Mouse (Mus musculus): Measurements from ENCODE around the gene Efcab3. TPM values are rescaled to one million over a fixed set of nuclear protein-coding genes. Genes with fewer than 3 reads are reported as not detected.
A peak's percentile ranks its signal among the peaks of the same experiment; 100 is the strongest.
"Not testable (repeated sequence)": the region's sequence is repeated elsewhere in the genome, so short reads cannot be mapped to it uniquely, and the experiment has no call there.

The Efcab3 gene
- 0.29 and 0.44 TPM in 2 replicates for polyA plus RNA-seq (2015; fragmentation: Nextera tagmentation; extraction: Ambion mirVana)

GRCm38 (mm10) chr11:105063292-105063691, at the start of gene Efcab3:
Efcab3 (plus strand) TSS chr11:105063592.
- no peaks in the 10 kb centered on the region for H3K4me1 ChIP-seq
- H3K27ac ChIP-seq, result no peak within 1 kb of the TSS
- no peaks in the 10 kb centered on the region for H3K9me3 ChIP-seq (replicated peaks)
- no peaks in the 10 kb centered on the region for H3K36me3 ChIP-seq
- no peak within 1 kb of the TSS for H3K9ac ChIP-seq
- no peak within 1 kb of the TSS for H3K4me3 ChIP-seq (replicated peaks)
- WGBS, result 92% methylated on average over 5 of the region's 5 CpGs
- no peak for ATAC-seq (replicated peaks; ENCODE audit: low FRiP score)
- no peak within 1 kb of the TSS for H3K4me2 ChIP-seq
- H3K27me3 ChIP-seq, result no peaks in the 10 kb centered on the region

- Histone ChIP-seq H3K9ac (no peak overlapping the region), H3K9me3 (replicated peaks) (no peaks in the 10 kb centered on the region), H3K27me3 (no peaks in the 10 kb centered on the region), H3K36me3 (no peaks in the 10 kb centered on the region), H3K27ac (no peak overlapping the region), H3K4me3 (replicated peaks) (no peak overlapping the region), H3K4me1 (no peaks in the 10 kb centered on the region), H3K4me2 (no peak overlapping the region)
- 73% methylated on average over 7 of the region's 7 CpGs for WGBS
- ATAC-seq (replicated peaks; ENCODE audit: low FRiP score), result no peak
These were observed 42.3 kb upstream of the Efcab3 start for GRCm38 (mm10) chr11:105021071-105021470.

- ATAC-seq (replicated peaks; ENCODE audit: low FRiP score), result peak; percentile 49; the same call in 1 of the 2 replicates
- Histone ChIP-seq H3K4me2 (no peak overlapping the region), H3K36me3 (no peaks in the 10 kb centered on the region), H3K27me3 (no peaks in the 10 kb centered on the region), H3K4me3 (replicated peaks) (no peak overlapping the region), H3K9me3 (replicated peaks) (no peaks in the 10 kb centered on the region), H3K27ac (no peak overlapping the region), H3K4me1 (no peaks in the 10 kb centered on the region), H3K9ac (no peak overlapping the region)
- 36% methylated on average over 6 of the region's 6 CpGs for WGBS
These were observed 34.5 kb upstream of the Efcab3 start for GRCm38 (mm10) chr11:105028744-105029348.

- no peaks in the 10 kb centered on the region for H3K36me3 ChIP-seq
- no peaks in the 10 kb centered on the region for H3K27me3 ChIP-seq
- H3K4me2 ChIP-seq, result no peak overlapping the region
- H3K27ac ChIP-seq, result no peak overlapping the region
- no peak overlapping the region for H3K4me3 ChIP-seq (replicated peaks)
- no peaks in the 10 kb centered on the region for H3K9me3 ChIP-seq (replicated peaks)
- 81% methylated on average over 8 of the region's 8 CpGs for WGBS
- H3K9ac ChIP-seq, result no peak overlapping the region
- ATAC-seq (replicated peaks; ENCODE audit: low FRiP score), result no peak
- H3K4me1 ChIP-seq, result no peaks in the 10 kb centered on the region
These were observed 33.9 kb upstream of the Efcab3 start for GRCm38 (mm10) chr11:105029525-105029924.

GRCm38 (mm10) chr11:105030229-105030628, 33.2 kb upstream of the Efcab3 start:
- Histone ChIP-seq H3K27ac (no peak overlapping the region), H3K4me1 (no peaks in the 10 kb centered on the region), H3K9me3 (replicated peaks) (no peaks in the 10 kb centered on the region), H3K9ac (no peak overlapping the region), H3K4me2 (no peak overlapping the region), H3K27me3 (no peaks in the 10 kb centered on the region), H3K4me3 (replicated peaks) (no peak overlapping the region), H3K36me3 (no peaks in the 10 kb centered on the region)
- WGBS, result 83% methylated on average over 6 of the region's 6 CpGs
- no peak for ATAC-seq (replicated peaks; ENCODE audit: low FRiP score)

GRCm38 (mm10) chr11:105031103-105031502, 32.3 kb upstream of the Efcab3 start:
- no peak overlapping the region for H3K9ac ChIP-seq
- no peaks in the 10 kb centered on the region for H3K36me3 ChIP-seq
- 76% methylated on average over 2 of the region's 2 CpGs for WGBS
- no peak overlapping the region for H3K4me2 ChIP-seq
- H3K4me3 ChIP-seq (replicated peaks), result no peak overlapping the region
- H3K27ac ChIP-seq, result no peak overlapping the region
- no peaks in the 10 kb centered on the region for H3K9me3 ChIP-seq (replicated peaks)
- no peak for ATAC-seq (replicated peaks; ENCODE audit: low FRiP score)
- no peaks in the 10 kb centered on the region for H3K4me1 ChIP-seq
- no peaks in the 10 kb centered on the region for H3K27me3 ChIP-seq

GRCm38 (mm10) chr11:105035081-105035480, 28.3 kb upstream of the Efcab3 start:
- no peak overlapping the region for H3K4me2 ChIP-seq
- no peaks in the 10 kb centered on the region for H3K9me3 ChIP-seq (replicated peaks)
- ATAC-seq (replicated peaks; ENCODE audit: low FRiP score), result no peak
- H3K27me3 ChIP-seq, result no peaks in the 10 kb centered on the region
- H3K4me1 ChIP-seq, result no peaks in the 10 kb centered on the region
- H3K27ac ChIP-seq, result no peak overlapping the region
- no peak overlapping the region for H3K4me3 ChIP-seq (replicated peaks)
- H3K36me3 ChIP-seq, result no peaks in the 10 kb centered on the region
- 92% methylated on average over 1 of the region's 1 CpGs for WGBS
- no peak overlapping the region for H3K9ac ChIP-seq

GRCm38 (mm10) chr11:105112448-105112847, 49.1 kb downstream of the Efcab3 start:
- H3K9me3 ChIP-seq (replicated peaks); H3K4me3 ChIP-seq (replicated peaks); H3K36me3 ChIP-seq; H3K4me1 ChIP-seq; H3K9ac ChIP-seq; H3K27me3 ChIP-seq; H3K27ac ChIP-seq: not testable (repeated sequence)
- WGBS, result 78% methylated on average over 22 of the region's 22 CpGs
- ATAC-seq (replicated peaks; ENCODE audit: low FRiP score), result 0 out of 2 replicates have a peak, but pooled peaks have one; percentile 29
- H3K4me2 ChIP-seq, result 0 out of 2 replicates have a peak overlapping the region, but pooled peaks have one; percentile 1

GRCm38 (mm10) chr11:105117814-105118213, 54.4 kb downstream of the Efcab3 start:
- Histone ChIP-seq H3K4me2 (no peak overlapping the region), H3K4me3 (replicated peaks) (no peak overlapping the region), H3K4me1 (no peaks in the 10 kb centered on the region), H3K36me3 (no peaks in the 10 kb centered on the region), H3K9me3 (replicated peaks) (no peaks in the 10 kb centered on the region), H3K27ac (no peak overlapping the region), H3K9ac (no peak overlapping the region), H3K27me3 (no peaks in the 10 kb centered on the region)
- 90% methylated on average over 7 of the region's 7 CpGs for WGBS
- no peak for ATAC-seq (replicated peaks; ENCODE audit: low FRiP score)

GRCm38 (mm10) chr11:105120551-105121061, 57.2 kb downstream of the Efcab3 start:
- Histone ChIP-seq H3K36me3 (no peaks in the 10 kb centered on the region), H3K4me1 (peaks cover 10% of the 10 kb centered on the region; the same call in 1 of the 2 replicates), H3K9ac (no peak overlapping the region), H3K4me3 (replicated peaks) (no peak overlapping the region), H3K4me2 (no peak overlapping the region), H3K27me3 (no peaks in the 10 kb centered on the region), H3K27ac (no peak overlapping the region), H3K9me3 (replicated peaks) (no peaks in the 10 kb centered on the region)
- no peak for ATAC-seq (replicated peaks; ENCODE audit: low FRiP score)
- WGBS, result 32% methylated on average over 4 of the region's 4 CpGs

- not testable (repeated sequence) for H3K4me3 ChIP-seq (replicated peaks); H3K27me3 ChIP-seq; H3K4me2 ChIP-seq; ATAC-seq (replicated peaks; ENCODE audit: low FRiP score); H3K9me3 ChIP-seq (replicated peaks); H3K27ac ChIP-seq; H3K36me3 ChIP-seq; H3K9ac ChIP-seq
- 69% methylated on average over 5 of the region's 5 CpGs for WGBS
- H3K4me1 ChIP-seq, result peaks cover 11% of the 10 kb centered on the region; the same call in 1 of the 2 replicates
These were observed 58.4 kb downstream of the Efcab3 start for GRCm38 (mm10) chr11:105121792-105122191.

- no peaks in the 10 kb centered on the region for H3K27me3 ChIP-seq
- peaks cover 23% of the 10 kb centered on the region for H3K4me1 ChIP-seq
- no peak overlapping the region for H3K4me2 ChIP-seq
- WGBS, result 4% methylated on average over 9 of the region's 9 CpGs
- ATAC-seq (replicated peaks; ENCODE audit: low FRiP score), result peak; percentile 69
- H3K36me3 ChIP-seq, result peaks cover 3% of the 10 kb centered on the region
- H3K9me3 ChIP-seq (replicated peaks), result no peaks in the 10 kb centered on the region
- H3K4me3 ChIP-seq (replicated peaks), result no peak overlapping the region
- H3K27ac ChIP-seq, result no peak overlapping the region
- H3K9ac ChIP-seq, result no peak overlapping the region
These were observed 60.6 kb downstream of the Efcab3 start for GRCm38 (mm10) chr11:105123986-105124385.

Measured in kidney, embryonic 15.5 days (tissue).